Mouse (Mus musculus): ENCODE results near the gene Inpp5k.
"Not testable (repeated sequence)": the region's sequence is repeated elsewhere in the genome, so short reads cannot be mapped to it uniquely, and the experiment has no call there.

Gene Inpp5k

GRCm38 (mm10) chr11:75630645-75631229 lies at the start of gene Inpp5k:
TSS of gene Inpp5k (plus strand) at chr11:75630988.
- DNase-seq (ENCODE audit: low spot score) = peak; percentile 98

GRCm38 (mm10) chr11:75581495-75582149 lies 49.2 kb upstream of the Inpp5k start:
- no peak for DNase-seq (ENCODE audit: low spot score)

- DNase-seq (ENCODE audit: low spot score) = no peak
Measured at GRCm38 (mm10) chr11:75583521-75583920, 47.3 kb upstream of the Inpp5k start.

GRCm38 (mm10) chr11:75585061-75585460 lies 45.7 kb upstream of the Inpp5k start:
- DNase-seq (ENCODE audit: low spot score) = no peak

GRCm38 (mm10) chr11:75585978-75586377 lies 44.8 kb upstream of the Inpp5k start:
- DNase-seq (ENCODE audit: low spot score) = no peak

GRCm38 (mm10) chr11:75586963-75587362 lies 43.8 kb upstream of the Inpp5k start:
- DNase-seq (ENCODE audit: low spot score) = no peak

DNA sequence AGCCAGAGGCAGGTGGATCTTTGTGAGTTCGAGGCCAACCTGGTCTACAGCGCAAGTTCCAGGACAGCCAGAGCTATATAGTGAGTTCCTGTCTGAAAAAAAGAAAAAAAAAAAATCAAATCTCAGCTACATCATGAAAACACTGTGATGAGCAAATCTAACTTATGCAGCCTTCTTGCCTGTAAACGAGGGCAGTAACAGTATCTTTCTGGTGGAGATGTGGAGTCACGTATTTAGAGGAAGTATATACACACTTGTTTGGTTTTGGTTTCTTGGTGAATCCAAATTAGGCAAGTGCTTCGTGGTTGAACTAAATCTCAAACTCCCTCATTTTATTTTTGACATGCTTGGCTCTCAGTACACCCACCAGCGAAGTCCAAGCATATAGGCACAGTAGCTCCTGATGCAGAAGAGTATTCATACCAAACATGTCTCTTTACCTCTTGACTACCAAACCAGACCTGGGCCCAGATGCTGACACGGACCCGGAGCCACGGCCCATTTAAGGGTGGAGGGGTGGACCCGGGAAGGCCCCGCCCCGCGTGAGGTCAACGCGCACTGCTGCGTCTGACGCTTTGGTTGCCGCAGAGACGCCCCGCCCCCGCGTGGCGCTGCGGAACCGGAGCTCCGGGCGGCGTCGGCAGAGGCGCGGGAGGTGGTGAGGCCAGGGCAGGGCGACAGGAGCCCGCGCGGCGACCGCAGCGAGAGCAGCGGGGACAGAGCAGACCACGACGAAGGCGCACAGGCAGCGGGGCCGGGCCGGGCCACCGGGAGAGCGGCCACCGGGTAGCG lies 43.1 kb upstream of the Inpp5k start, which contains the start of gene Pitpna:
Gene Pitpna (plus strand): TSS at position 605 of the 792 bp plus-strand sequence.
- DNase-seq (ENCODE audit: low spot score) = peak; percentile 96

GRCm38 (mm10) chr11:75588285-75588941 lies 42.4 kb upstream of the Inpp5k start:
- DNase-seq (ENCODE audit: low spot score) = peak; percentile 79

GRCm38 (mm10) chr11:75592612-75593011 lies 38.2 kb upstream of the Inpp5k start:
- peak; percentile 42 for DNase-seq (ENCODE audit: low spot score)

GRCm38 (mm10) chr11:75594431-75594830 lies 36.4 kb upstream of the Inpp5k start:
- peak; percentile 41 for DNase-seq (ENCODE audit: low spot score)

GRCm38 (mm10) chr11:75595404-75595803 lies 35.4 kb upstream of the Inpp5k start:
- DNase-seq (ENCODE audit: low spot score) = no peak

DNA sequence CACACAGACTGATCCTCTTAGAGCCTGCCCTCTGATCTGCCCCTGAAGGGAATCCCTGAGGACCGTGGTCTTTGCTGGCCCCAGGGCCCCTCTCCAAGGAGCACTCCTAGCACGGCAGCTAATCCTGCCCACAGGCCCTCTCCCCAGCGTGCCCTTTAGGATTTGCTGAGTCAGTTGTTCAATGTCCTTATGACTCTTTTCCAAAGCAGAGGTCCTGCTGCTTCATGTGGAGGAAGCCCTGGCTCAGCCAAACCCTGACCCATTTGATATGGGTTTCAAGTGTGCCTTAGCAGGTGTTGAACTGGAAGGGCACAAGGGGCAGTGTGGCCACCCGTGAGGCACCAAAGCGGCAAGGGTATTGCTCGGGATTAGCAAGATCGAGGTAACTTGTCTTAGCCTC lies 35.0 kb upstream of the Inpp5k start:
- DNase-seq (ENCODE audit: low spot score) = no peak

DNA sequence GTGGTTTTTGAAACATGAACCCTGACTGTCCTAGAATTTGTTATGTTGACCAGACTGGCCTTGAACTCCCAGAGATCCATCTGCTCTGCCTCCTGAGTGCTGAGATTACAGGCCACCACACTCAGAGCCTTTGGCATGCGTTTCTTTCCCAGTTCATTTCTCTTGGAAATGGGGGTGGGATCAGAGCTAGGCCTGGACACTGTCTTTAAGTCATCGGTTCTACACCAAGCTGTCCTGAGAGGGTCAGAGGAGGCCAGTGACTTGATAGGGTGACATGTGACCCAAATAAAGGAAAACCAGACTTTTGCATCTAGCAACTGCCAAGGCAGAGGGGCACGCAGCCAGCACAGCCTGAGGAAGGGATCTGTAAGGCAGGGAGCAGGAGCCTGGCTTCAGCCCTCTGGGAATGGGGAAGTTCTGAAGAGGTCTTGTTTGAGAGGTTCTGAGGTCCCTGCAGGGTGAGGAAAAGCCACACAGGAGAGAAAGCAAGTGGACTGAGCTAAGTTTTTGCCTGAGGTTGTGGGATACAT lies 34.0 kb upstream of the Inpp5k start:
- DNase-seq (ENCODE audit: low spot score) = no peak

- DNase-seq (ENCODE audit: low spot score) = no peak
Measured at GRCm38 (mm10) chr11:75598004-75598403, 32.8 kb upstream of the Inpp5k start.

- DNase-seq (ENCODE audit: low spot score) = not testable (repeated sequence)
Measured at GRCm38 (mm10) chr11:75599802-75600201, 31.0 kb upstream of the Inpp5k start.

GRCm38 (mm10) chr11:75604826-75605225 lies 26.0 kb upstream of the Inpp5k start:
- no peak for DNase-seq (ENCODE audit: low spot score)

GRCm38 (mm10) chr11:75605318-75605717 lies 25.5 kb upstream of the Inpp5k start:
- DNase-seq (ENCODE audit: low spot score) = no peak

GRCm38 (mm10) chr11:75608776-75609175 lies 22.0 kb upstream of the Inpp5k start:
- no peak for DNase-seq (ENCODE audit: low spot score)

- no peak for DNase-seq (ENCODE audit: low spot score)
Measured at GRCm38 (mm10) chr11:75610021-75610420, 20.8 kb upstream of the Inpp5k start.

DNA sequence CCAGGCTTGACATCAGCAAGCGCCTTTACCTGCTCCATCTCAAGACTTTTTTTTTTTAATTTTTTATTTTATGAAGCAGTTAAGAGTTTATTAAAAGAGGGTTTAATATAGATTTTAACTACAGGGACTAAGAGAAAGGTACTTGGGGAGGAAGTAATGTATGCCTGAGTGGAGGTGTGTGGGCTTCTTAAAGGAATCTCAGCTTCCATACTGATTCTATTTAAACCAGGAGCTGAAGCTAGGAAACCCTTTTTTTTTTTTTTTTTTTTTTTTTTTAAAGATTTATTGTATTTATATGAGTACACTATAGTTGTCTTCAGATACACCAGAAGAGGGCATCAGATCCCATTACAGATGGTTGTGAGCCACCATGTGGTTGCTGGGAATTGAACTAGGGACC lies 16.0 kb upstream of the Inpp5k start:
- no peak for DNase-seq (ENCODE audit: low spot score)

- DNase-seq (ENCODE audit: low spot score) = no peak
Measured at GRCm38 (mm10) chr11:75615556-75615955, 15.2 kb upstream of the Inpp5k start.

DNA sequence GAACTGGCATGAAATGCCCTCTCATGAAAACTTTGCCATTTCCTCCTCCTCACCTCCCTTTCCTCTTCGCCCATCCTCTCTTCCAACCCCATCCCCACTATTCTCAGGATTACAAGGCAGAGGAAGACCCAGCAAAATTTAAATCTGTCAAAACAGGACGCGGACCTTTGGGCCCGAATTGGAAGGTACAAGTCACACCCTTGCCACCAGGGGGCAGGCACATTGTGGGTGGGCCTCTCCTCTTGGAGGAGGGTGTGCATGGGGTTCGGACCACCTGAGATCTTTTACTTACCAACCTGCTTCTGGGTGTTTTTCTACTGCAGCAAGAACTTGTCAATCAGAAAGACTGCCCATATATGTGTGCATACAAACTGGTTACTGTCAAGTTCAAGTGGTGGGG lies 11.7 kb upstream of the Inpp5k start:
- no peak for DNase-seq (ENCODE audit: low spot score)
